Mouse (Mus musculus) ES-E14 (cell line): Measurements from ENCODE around the gene 4930578G10Rik. TPM values are rescaled to one million over a fixed set of nuclear protein-coding genes. Genes with fewer than 3 reads are reported as not detected.

Experiments used
- DNase-seq: peaks from one replicate; pipeline ENCODE4 v3.0.0-alpha.2; 2013; ENCODE audit warnings: low read depth, low spot score
- H3K27ac ChIP-seq: 2 replicates; pipeline ENCODE4 v1.5.1; 2012; ENCODE audit warnings: low read depth, mild to moderate bottlenecking, low read length, moderate library complexity, mixed read lengths; ENCODE audit not compliant: poor library complexity, insufficient read depth, severe bottlenecking
- H3K36me3 ChIP-seq: 2 replicates; pipeline ENCODE4 v1.6.1; 2012; ENCODE audit warnings: mild to moderate bottlenecking, low read length, moderate library complexity, mixed read lengths; ENCODE audit not compliant: control insufficient read depth, poor library complexity, insufficient read depth, severe bottlenecking
- H3K4me1 ChIP-seq, 2 experiments: fragments of 150-350 bp in 1 of 2; sonication (generic) in 1 of 2; 2 replicates each; pipeline ENCODE4 v1.6.1; 2012; ENCODE audit warnings: low read length in 2 of 2, mild to moderate bottlenecking in 1 of 2, mixed read lengths in 1 of 2; ENCODE audit not compliant: control insufficient read depth in 2 of 2, insufficient read depth in 2 of 2, poor library complexity in 1 of 2
- H3K4me3 ChIP-seq, 2 experiments: fragments of 150-350 bp in 1 of 2; sonication (generic) in 1 of 2; 2 replicates each; pipeline ENCODE4 v1.5.1; 2012; ENCODE audit warnings: low read length in 2 of 2, low read depth in 1 of 2, mild to moderate bottlenecking in 1 of 2, mixed read lengths in 1 of 2; ENCODE audit not compliant: insufficient read depth in 1 of 2, poor library complexity in 1 of 2, severe bottlenecking in 1 of 2
- H3K9ac ChIP-seq: 2 replicates; pipeline ENCODE4 v1.6.1; 2012; ENCODE audit warnings: low read depth, mild to moderate bottlenecking, low read length, mixed read lengths; ENCODE audit not compliant: poor library complexity, insufficient read depth, severe bottlenecking
- H3K9me3 ChIP-seq: fragments of 150-350 bp; sonication (generic); 2 replicates; pipeline ENCODE4 v1.6.1; 2012; ENCODE audit warnings: low read depth, mild to moderate bottlenecking, low read length; ENCODE audit not compliant: control insufficient read depth, insufficient read depth
- CHD2 ChIP-seq: IDR thresholded peaks from 2 replicates; pipeline ENCODE4 v1.6.1; 2014; ENCODE audit warnings: mild to moderate bottlenecking, low read depth, low read length, inconsistent platforms
- HCFC1 ChIP-seq: IDR thresholded peaks from 2 replicates; pipeline ENCODE4 v1.6.1; 2012; ENCODE audit warnings: low read length, inconsistent platforms, borderline replicate concordance; ENCODE audit not compliant: insufficient read depth
- MAFK ChIP-seq: IDR thresholded peaks from 2 replicates; pipeline ENCODE4 v1.6.1; 2014; ENCODE audit warnings: mild to moderate bottlenecking, low read depth, low read length, inconsistent platforms; ENCODE audit not compliant: insufficient read depth
- ZC3H11A ChIP-seq: IDR thresholded peaks from 2 replicates; pipeline ENCODE4 v1.6.1; 2012; ENCODE audit warnings: low read depth, mild to moderate bottlenecking, inconsistent platforms, low read length, borderline replicate concordance
- ZNF384 ChIP-seq: IDR thresholded peaks from 2 replicates; pipeline ENCODE4 v1.6.1; 2012; ENCODE audit warnings: low read depth, low read length, inconsistent platforms
- in situ Hi-C, 2 experiments: fragments of 600-800 bp; cut with MboI; formaldehyde crosslinking; loops; one replicate each; pipeline ENCODE4 v1.15.1; 2025; ENCODE audit warnings: low sequenced_read_pairs in 2 of 2, inconsistent platforms in 1 of 2; ENCODE audit not compliant: unreplicated experiment in 2 of 2
- total RNA-seq: library from RNA; depleted of rRNA; stranded (reverse); fragments of 300-350 nt; gene quantifications from 2 replicates; pipeline ENCODE4 v1.2.3, GENCODE M21; 2012

4930578G10Rik gene
- total RNA-seq, 1 experiment, result not detected

- Histone ChIP-seq H3K9ac (no peak overlapping the region), H3K4me1 (peaks cover 0 to 3% of the 10 kb centered on the region in 2 experiments; a peak in 1 of 4 replicates), H3K27ac (no peak overlapping the region), H3K4me3 (no peak overlapping the region), H3K9me3 (no peaks in the 10 kb centered on the region), H3K36me3 (no peaks in the 10 kb centered on the region)
- no peak for TF ChIP-seq ZNF384
- no peak for TF ChIP-seq CHD2
- no peak for TF ChIP-seq MAFK
- TF ChIP-seq HCFC1, result no peak
- TF ChIP-seq ZC3H11A, result no peak
- in situ Hi-C loops, result no loop called here
- no peak for DNase-seq
These were observed 132.0 kb downstream of the 4930578G10Rik start for GRCm38 (mm10) chr4:42867390-42867789.

DNA sequence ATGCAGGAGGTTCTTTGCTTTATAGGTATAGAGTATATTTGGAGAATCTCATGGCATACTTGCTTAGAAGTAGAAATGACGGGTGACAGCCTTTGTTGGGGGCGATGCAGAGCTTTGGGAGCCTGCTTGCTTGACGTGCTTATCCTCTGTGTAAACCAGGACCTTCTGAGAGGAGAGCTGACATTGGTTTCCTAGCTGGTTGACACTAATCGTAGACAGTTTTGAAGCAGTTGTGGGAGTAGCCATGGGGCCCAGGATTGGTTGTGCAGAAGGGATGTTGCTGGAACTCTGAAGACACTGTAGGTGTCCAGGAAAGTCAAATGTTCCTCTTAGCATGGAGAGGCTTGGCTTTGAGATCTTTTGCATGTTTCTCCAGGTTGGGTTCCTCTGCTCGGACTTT is 132.8 kb downstream of the 4930578G10Rik start:
- H3K27ac ChIP-seq, result no peak overlapping the region
- no peaks in the 10 kb centered on the region for H3K36me3 ChIP-seq
- TF ChIP-seq ZNF384, result no peak
- TF ChIP-seq CHD2, result no peak
- no peak for TF ChIP-seq MAFK
- no peak for TF ChIP-seq HCFC1
- TF ChIP-seq ZC3H11A, result no peak
- H3K9me3 ChIP-seq, result no peaks in the 10 kb centered on the region
- in situ Hi-C loops, result no loop called here
- H3K4me1 ChIP-seq, result peaks cover 2 to 3% of the 10 kb centered on the region in 2 experiments; a peak in 1 of 4 replicates
- DNase-seq, result no peak
- no peak overlapping the region for H3K4me3 ChIP-seq
- H3K9ac ChIP-seq, result no peak overlapping the region

DNA sequence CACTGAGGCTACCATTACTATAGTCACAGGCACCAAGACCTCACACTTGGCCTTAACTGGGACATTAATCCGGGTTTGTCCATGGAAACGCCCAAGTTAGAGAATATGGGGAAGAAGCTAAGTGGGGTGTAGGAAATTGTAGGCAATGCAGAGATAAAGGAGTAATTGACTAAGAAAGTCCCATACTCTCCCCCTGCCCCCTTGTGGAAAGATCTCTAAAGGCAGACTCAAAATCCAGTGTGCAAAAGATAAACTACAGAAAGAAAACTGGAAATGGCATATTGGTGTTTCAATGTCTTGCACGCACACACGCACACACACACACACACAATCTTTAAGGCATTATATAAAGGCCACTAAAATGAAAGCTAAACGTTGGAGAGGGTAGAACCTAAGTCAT is 135.4 kb downstream of the 4930578G10Rik start:
- H3K27ac ChIP-seq, result no peak overlapping the region
- H3K36me3 ChIP-seq, result no peaks in the 10 kb centered on the region
- in situ Hi-C loops, result no loop called here
- H3K9ac ChIP-seq, result no peak overlapping the region
- no peak for TF ChIP-seq ZNF384
- no peak for TF ChIP-seq MAFK
- TF ChIP-seq ZC3H11A, result no peak
- no peak for DNase-seq
- peaks cover 2 to 3% of the 10 kb centered on the region in 2 experiments; a peak in 1 of 4 replicates for H3K4me1 ChIP-seq
- H3K9me3 ChIP-seq, result no peaks in the 10 kb centered on the region
- no peak overlapping the region for H3K4me3 ChIP-seq

GRCm38 (mm10) chr4:42872151-42872550 is 136.8 kb downstream of the 4930578G10Rik start:
- in situ Hi-C loops, result no loop called here
- no peak overlapping the region for H3K4me3 ChIP-seq
- no peaks in the 10 kb centered on the region for H3K36me3 ChIP-seq
- peaks cover 0 to 2% of the 10 kb centered on the region in 2 experiments; a peak in 1 of 4 replicates for H3K4me1 ChIP-seq
- no peak overlapping the region for H3K27ac ChIP-seq
- DNase-seq, result no peak
- no peak overlapping the region for H3K9ac ChIP-seq
- no peaks in the 10 kb centered on the region for H3K9me3 ChIP-seq
- TF ChIP-seq MAFK (no peak), ZC3H11A (no peak), ZNF384 (no peak), CHD2 (no peak), HCFC1 (no peak)

DNA sequence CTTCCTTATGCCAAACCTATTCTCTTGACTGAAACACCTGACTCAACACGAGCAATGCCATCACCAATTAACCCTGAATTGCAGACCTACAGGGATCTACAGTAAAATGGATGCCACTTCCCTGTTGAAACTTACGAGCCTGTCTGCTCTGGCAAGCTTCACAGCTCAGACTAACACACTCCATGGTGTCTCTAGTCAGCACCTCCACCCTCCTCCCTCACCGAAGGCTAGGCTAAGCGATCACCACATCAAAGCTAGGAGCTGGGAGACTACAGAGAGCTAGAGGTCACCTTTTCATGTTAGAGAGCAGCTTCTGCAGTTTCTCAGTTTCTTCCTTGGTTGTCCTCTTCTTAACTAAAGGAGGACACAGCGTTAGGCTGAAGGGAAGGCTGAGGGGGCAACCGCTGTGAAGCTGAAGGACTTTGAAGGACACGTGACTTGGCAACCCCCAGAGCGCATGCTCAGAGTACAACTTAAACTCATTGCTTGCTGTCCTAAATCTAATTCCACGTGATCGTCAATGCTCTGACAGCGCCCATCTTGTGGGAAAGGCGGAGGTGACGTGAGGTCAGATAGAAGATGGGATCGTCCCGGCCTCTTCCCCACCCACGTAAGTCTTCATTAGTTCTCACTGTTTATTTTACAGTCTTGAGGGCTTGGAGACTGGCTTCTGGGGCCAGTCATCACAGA is 137.5 kb downstream of the 4930578G10Rik start:
- no peak for DNase-seq

More for the DNA sequence above, 137.5 kb downstream of the 4930578G10Rik start:
- TF ChIP-seq MAFK, result no peak
- TF ChIP-seq CHD2, result no peak
- TF ChIP-seq HCFC1, result no peak
- no peak for TF ChIP-seq ZC3H11A
- TF ChIP-seq ZNF384, result no peak
- no peak overlapping the region for H3K27ac ChIP-seq
- no peaks in the 10 kb centered on the region for H3K36me3 ChIP-seq
- in situ Hi-C loops, result no loop called here
- H3K4me1 ChIP-seq, result peaks cover 0 to 2% of the 10 kb centered on the region in 2 experiments; a peak in 1 of 4 replicates
- no peak overlapping the region for H3K9ac ChIP-seq
- H3K9me3 ChIP-seq, result no peaks in the 10 kb centered on the region
- H3K4me3 ChIP-seq, result no peak overlapping the region
